Mouse (Mus musculus) embryonic facial prominence, embryonic 14.5 days (tissue): Measurements from ENCODE around the gene Ssbp4. TPM values are rescaled to one million over a fixed set of nuclear protein-coding genes. Genes with fewer than 3 reads are reported as not detected.
A peak's percentile ranks its signal among the peaks of the same experiment; 100 is the strongest.

ENCODE experiments used
- ATAC-seq: fragments of 200-750 bp; cut with Nextera tagmentation; 2 replicates; pipeline ENCODE4 v1.8.0; 2017; ENCODE audit warnings: low read depth, moderate number of reproducible peaks, moderate TSS enrichment
- DNase-seq: peaks from one replicate; pipeline ENCODE4 v3.0.0-alpha.2; 2015; ENCODE audit warnings: low spot score
- H3K27ac ChIP-seq: fragments of 300-500 bp; sonication (generic); replicated peaks from 2 replicates; pipeline ENCODE4 v1.5.1; 2014; ENCODE audit warnings: low read depth, mild to moderate bottlenecking, low read length, moderate library complexity
- H3K27me3 ChIP-seq: fragments of 300-500 bp; sonication (generic); replicated peaks from 2 replicates; pipeline ENCODE4 v1.6.1; 2014; ENCODE audit warnings: low read length; ENCODE audit not compliant: control insufficient read depth, insufficient read depth
- H3K36me3 ChIP-seq: fragments of 300-500 bp; sonication (generic); 2 replicates; pipeline ENCODE4 v1.6.1; 2014; ENCODE audit warnings: low read length, mixed read lengths; ENCODE audit not compliant: control insufficient read depth, insufficient read depth
- H3K4me1 ChIP-seq: fragments of 300-500 bp; sonication (generic); 2 replicates; pipeline ENCODE4 v1.6.1; 2014; ENCODE audit warnings: antibody characterized with exemption, low read length; ENCODE audit not compliant: control insufficient read depth, insufficient read depth
- H3K4me2 ChIP-seq: fragments of 300-500 bp; sonication (generic); 2 replicates; pipeline ENCODE4 v1.6.1; 2014; ENCODE audit warnings: low read depth, mild to moderate bottlenecking, low read length, moderate library complexity, mixed read lengths
- H3K4me3 ChIP-seq: fragments of 300-500 bp; sonication (generic); 2 replicates; pipeline ENCODE4 v1.5.1; 2014; ENCODE audit warnings: low read depth, mild to moderate bottlenecking, low read length
- H3K9ac ChIP-seq: fragments of 300-500 bp; sonication (generic); 2 replicates; pipeline ENCODE4 v1.6.1; 2014; ENCODE audit warnings: low read depth, mild to moderate bottlenecking, low read length, moderate library complexity, mixed read lengths
- H3K9me3 ChIP-seq: fragments of 300-500 bp; sonication (generic); 2 replicates; pipeline ENCODE4 v1.6.1; 2016; ENCODE audit warnings: low read length; ENCODE audit not compliant: control insufficient read depth
- WGBS: fragments of 180-500 bp; shearing (Covaris S2); extraction: QIAGEN DNeasy Blood & Tissue Kit; methylation state at CpG from one replicate; pipeline ENCODE4 v1.1.7; 2014; 5-methylcytosine and 5-hydroxymethylcytosine counted together
- polyA plus RNA-seq: library from polyadenylated mRNA; unstranded; fragments of >200 nt; fragmentation: Nextera tagmentation; extraction: Ambion mirVana; gene quantifications from 2 replicates; pipeline ENCODE4 v1.2.1, GENCODE M21; 2014

The Ssbp4 gene
- polyA plus RNA-seq, 1 experiment from 2014 or later, result 120 TPM

GRCm38 (mm10) chr8:70629574-70630531 lies 21.2 kb upstream of the Ssbp4 start:
- Histone ChIP-seq H3K4me3 (peak overlapping the region; percentile 52), H3K27ac (peak overlapping the region; percentile 46), H3K4me1 (peaks cover 17% of the 10 kb centered on the region), H3K36me3 (no peaks in the 10 kb centered on the region), H3K9ac (peak overlapping the region; percentile 66), H3K4me2 (peak overlapping the region; percentile 82), H3K27me3 (peaks cover 7% of the 10 kb centered on the region; the same call in 1 of the 2 replicates), H3K9me3 (no peaks in the 10 kb centered on the region)
- DNase-seq, result peak; percentile 92
- under 1% methylated on average over 37 of the region's 60 CpGs for WGBS
- peak; percentile 93 for ATAC-seq

GRCm38 (mm10) chr8:70628986-70629490 lies 20.4 kb upstream of the Ssbp4 start:
- Histone ChIP-seq H3K4me3 (peak overlapping the region; percentile 52), H3K9ac (peak overlapping the region; percentile 66)
- WGBS, result 54% methylated on average over 7 of the region's 7 CpGs

DNA sequence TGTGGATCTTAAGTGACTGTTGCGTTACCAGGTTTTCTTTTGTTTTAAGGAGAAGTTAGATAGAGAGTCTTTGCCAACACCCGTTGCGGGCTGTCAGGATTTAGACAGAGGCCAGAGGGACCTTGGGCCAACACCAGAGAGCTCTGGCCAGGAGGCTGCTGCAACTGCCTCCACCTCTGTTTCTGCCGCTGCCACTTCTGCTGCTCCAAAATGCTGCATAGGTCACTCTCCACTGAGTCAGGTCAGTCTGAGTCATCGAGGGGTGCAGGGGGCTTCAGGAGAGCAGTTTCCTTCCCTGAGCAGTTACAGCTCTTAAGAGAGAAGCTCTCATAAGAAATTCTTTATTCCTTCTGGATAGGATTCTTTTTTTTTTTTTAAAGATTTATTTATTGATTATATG lies 18.4 kb upstream of the Ssbp4 start:
- no peak overlapping the region for H3K4me2 ChIP-seq
- ATAC-seq (no peak), DNase-seq (no peak)
- H3K4me3 ChIP-seq, result no peak overlapping the region
- H3K27ac ChIP-seq, result no peak overlapping the region
- no peaks in the 10 kb centered on the region for H3K9me3 ChIP-seq
- peaks cover 7% of the 10 kb centered on the region for H3K27me3 ChIP-seq
- H3K4me1 ChIP-seq, result peaks cover 11% of the 10 kb centered on the region
- 91% methylated on average over 5 of the region's 5 CpGs for WGBS
- no peaks in the 10 kb centered on the region for H3K36me3 ChIP-seq
- H3K9ac ChIP-seq, result no peak overlapping the region

More at GRCm38 (mm10) chr8:70628986-70629490, 20.4 kb upstream of the Ssbp4 start:
- Histone ChIP-seq H3K27me3 (peaks cover 7% of the 10 kb centered on the region; the same call in 1 of the 2 replicates), H3K36me3 (no peaks in the 10 kb centered on the region), H3K9me3 (no peaks in the 10 kb centered on the region), H3K4me1 (peaks cover 16% of the 10 kb centered on the region), H3K4me2 (peak overlapping the region; percentile 82), H3K27ac (no peak overlapping the region)
- ATAC-seq (no peak), DNase-seq (no peak)

- DNase-seq (peak; percentile 53), ATAC-seq (no peak)
- H3K9me3 ChIP-seq, result no peaks in the 10 kb centered on the region
- H3K36me3 ChIP-seq, result no peaks in the 10 kb centered on the region
- no peak overlapping the region for H3K4me3 ChIP-seq
- H3K27me3 ChIP-seq, result no peaks in the 10 kb centered on the region; the same call in none of the 2 replicates
- 13% methylated on average over 5 of the region's 5 CpGs for WGBS
- H3K4me2 ChIP-seq, result peak overlapping the region; percentile 23; the same call in 1 of the 2 replicates
- H3K4me1 ChIP-seq, result no peaks in the 10 kb centered on the region
- no peak overlapping the region for H3K9ac ChIP-seq
- no peak overlapping the region for H3K27ac ChIP-seq
Observed at GRCm38 (mm10) chr8:70625104-70625503, 16.4 kb upstream of the Ssbp4 start.

DNA sequence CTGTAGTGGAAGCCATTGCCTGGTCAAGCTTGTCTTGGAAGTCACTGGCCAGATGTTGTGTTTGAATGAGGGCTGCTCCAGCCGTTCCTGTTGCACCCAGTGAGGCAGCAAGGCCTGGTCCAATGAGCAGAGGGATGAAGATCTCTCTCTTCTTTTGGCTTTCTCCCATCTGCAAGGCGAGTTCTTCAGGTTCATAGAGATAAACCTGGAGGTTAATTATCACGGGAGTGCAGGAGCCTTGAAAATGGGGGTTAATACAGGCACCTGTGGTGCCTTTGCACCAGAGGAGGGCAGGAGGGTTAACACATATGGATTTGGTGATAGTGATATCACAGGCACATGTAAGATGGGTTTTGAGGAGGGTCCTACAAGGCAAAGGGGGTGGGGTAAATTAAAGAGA lies 13.5 kb upstream of the Ssbp4 start:
- Histone ChIP-seq H3K9ac (no peak overlapping the region), H3K4me3 (no peak overlapping the region), H3K27ac (no peak overlapping the region), H3K9me3 (no peaks in the 10 kb centered on the region), H3K36me3 (no peaks in the 10 kb centered on the region), H3K4me2 (no peak overlapping the region), H3K4me1 (no peaks in the 10 kb centered on the region), H3K27me3 (no peaks in the 10 kb centered on the region; the same call in none of the 2 replicates)
- ATAC-seq, result no peak
- DNase-seq, result no peak
- 56% methylated on average over 3 of the region's 3 CpGs for WGBS

GRCm38 (mm10) chr8:70618888-70619334 lies 10.2 kb upstream of the Ssbp4 start:
- ATAC-seq (peak; percentile 38; the same call in 1 of the 2 replicates), DNase-seq (no peak)
- Histone ChIP-seq H3K4me3 (no peak overlapping the region), H3K4me2 (no peak overlapping the region), H3K9me3 (no peaks in the 10 kb centered on the region), H3K27ac (no peak overlapping the region), H3K36me3 (no peaks in the 10 kb centered on the region), H3K27me3 (no peaks in the 10 kb centered on the region; the same call in none of the 2 replicates), H3K9ac (no peak overlapping the region), H3K4me1 (no peaks in the 10 kb centered on the region)
- WGBS, result 33% methylated on average over 8 of the region's 9 CpGs

- H3K4me2 ChIP-seq, result no peak overlapping the region
- H3K9me3 ChIP-seq, result no peaks in the 10 kb centered on the region
- 77% methylated on average over 11 of the region's 11 CpGs for WGBS
- H3K27ac ChIP-seq, result no peak overlapping the region
- ATAC-seq, result no peak
- H3K9ac ChIP-seq, result 0 out of 2 replicates have a peak overlapping the region, but pooled peaks have one; percentile 30
- no peaks in the 10 kb centered on the region for H3K36me3 ChIP-seq
- DNase-seq, result no peak
- no peaks in the 10 kb centered on the region; the same call in none of the 2 replicates for H3K27me3 ChIP-seq
- H3K4me1 ChIP-seq, result no peaks in the 10 kb centered on the region
- no peak overlapping the region for H3K4me3 ChIP-seq
Observed at GRCm38 (mm10) chr8:70617985-70618384, 9.3 kb upstream of the Ssbp4 start.

GRCm38 (mm10) chr8:70616645-70617044 lies 8.0 kb upstream of the Ssbp4 start:
- Histone ChIP-seq H3K27ac (no peak overlapping the region), H3K4me1 (no peaks in the 10 kb centered on the region), H3K4me3 (no peak overlapping the region), H3K4me2 (no peak overlapping the region; the same call in 1 of the 2 replicates), H3K27me3 (no peaks in the 10 kb centered on the region; the same call in 1 of the 2 replicates), H3K9me3 (no peaks in the 10 kb centered on the region), H3K9ac (no peak overlapping the region), H3K36me3 (no peaks in the 10 kb centered on the region)
- ATAC-seq (no peak), DNase-seq (no peak)
- 61% methylated on average over 11 of the region's 11 CpGs for WGBS
